Mouse (Mus musculus) stomach, embryonic 14.5 days (tissue): ENCODE measurements around the gene Map7d2. TPM values are rescaled to one million over a fixed set of nuclear protein-coding genes. Genes with fewer than 3 reads are reported as not detected.

Experiments used
- ATAC-seq: fragments of 200-750 bp; cut with Nextera tagmentation; 2 replicates; pipeline ENCODE4 v1.8.0; 2017; ENCODE audit warnings: low read depth, moderate TSS enrichment; ENCODE audit not compliant: insufficient number of reproducible peaks, insufficient read depth, low FRiP score
- H3K27ac ChIP-seq: fragments of 300-500 bp; sonication (generic); 2 replicates; pipeline ENCODE4 v1.5.1; 2014; ENCODE audit warnings: mild to moderate bottlenecking, low read length, moderate library complexity, mixed read lengths
- H3K27me3 ChIP-seq: fragments of 300-500 bp; sonication (generic); 2 replicates; pipeline ENCODE4 v1.6.1; 2014; ENCODE audit warnings: low read length, control low read depth, mixed read lengths; ENCODE audit not compliant: control insufficient read depth, insufficient read depth
- H3K36me3 ChIP-seq: fragments of 300-500 bp; sonication (generic); 2 replicates; pipeline ENCODE4 v1.6.1; 2014; ENCODE audit warnings: mild to moderate bottlenecking, control low read depth, low read length, moderate library complexity, mixed read lengths; ENCODE audit not compliant: control insufficient read depth, insufficient read depth
- H3K4me1 ChIP-seq: fragments of 300-500 bp; sonication (generic); 2 replicates; pipeline ENCODE4 v1.6.1; 2014; ENCODE audit warnings: low read length, control low read depth, mixed read lengths; ENCODE audit not compliant: control insufficient read depth, insufficient read depth
- H3K4me2 ChIP-seq: fragments of 300-500 bp; sonication (generic); replicated peaks from 2 replicates; pipeline ENCODE4 v1.6.1; 2014; ENCODE audit warnings: low read depth, low read length, control low read depth
- H3K4me3 ChIP-seq: fragments of 300-500 bp; sonication (generic); 2 replicates; pipeline ENCODE4 v1.5.1; 2014; ENCODE audit warnings: low read depth, low read length, control low read depth
- H3K9ac ChIP-seq: fragments of 300-500 bp; sonication (generic); replicated peaks from 2 replicates; pipeline ENCODE4 v1.6.1; 2014; ENCODE audit warnings: low read depth, mild to moderate bottlenecking, control low read depth, low read length, moderate library complexity, mixed read lengths
- H3K9me3 ChIP-seq: fragments of 300-500 bp; sonication (generic); 2 replicates; pipeline ENCODE4 v1.6.1; 2016; ENCODE audit warnings: low read depth, low read length, control low read depth; ENCODE audit not compliant: control insufficient read depth
- WGBS: fragments of 180-500 bp; shearing (Covaris S2); extraction: QIAGEN DNeasy Blood & Tissue Kit; methylation state at CpG from one replicate; pipeline ENCODE4 v1.1.7; 2014; 5-methylcytosine and 5-hydroxymethylcytosine counted together
- polyA plus RNA-seq: library from polyadenylated mRNA; unstranded; fragments of >200 nt; fragmentation: Nextera tagmentation; extraction: Ambion mirVana; gene quantifications from 2 replicates; pipeline ENCODE4 v1.2.1, GENCODE M21; 2014

Gene Map7d2
- 2.4 and 2.5 TPM in 2 replicates for polyA plus RNA-seq

DNA sequence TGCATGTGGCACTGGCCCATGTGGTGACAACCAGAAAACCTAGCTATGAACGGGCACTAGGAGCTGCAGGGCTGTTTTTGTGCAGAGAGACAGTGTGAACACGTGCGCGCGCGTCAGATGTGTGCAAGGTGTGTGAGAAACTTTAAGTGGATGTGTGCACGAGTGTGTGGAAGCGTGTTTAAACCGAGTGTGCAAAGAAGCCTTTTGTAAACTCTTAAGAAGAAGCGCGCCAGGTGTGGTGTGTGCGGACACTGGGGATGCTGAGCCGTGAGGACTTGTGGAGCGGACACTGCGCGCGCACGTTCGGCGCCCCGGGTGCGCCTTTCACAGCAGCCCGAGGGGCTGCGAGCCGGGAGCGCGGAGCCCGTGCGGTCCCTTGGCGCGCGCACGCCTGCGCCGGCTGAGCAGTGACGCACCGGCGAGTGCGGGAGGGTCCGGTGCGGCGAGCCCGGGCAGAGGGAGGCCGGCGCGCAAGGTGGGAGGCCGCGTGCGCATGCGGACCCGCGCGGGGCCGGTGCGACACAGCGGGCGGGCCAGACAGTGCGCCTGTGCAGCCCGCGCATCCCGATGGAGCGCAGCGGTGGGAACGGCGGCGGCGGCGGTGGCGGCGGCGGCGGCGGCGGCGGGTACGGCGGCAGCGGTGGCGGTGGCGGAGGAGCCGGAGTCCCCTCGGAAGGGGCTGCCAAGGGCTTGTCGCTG is at the start of gene Map7d2:
Gene Map7d2, plus strand, starts transcription at position 443 of the 699 bp plus-strand sequence.
- Histone ChIP-seq H3K4me1 (no peaks in the 10 kb centered on the region), H3K27me3 (0 out of 2 replicates have a peak, but pooled peaks cover 3% of the 10 kb centered on the region), H3K36me3 (no peaks in the 10 kb centered on the region), H3K4me3 (peak within 1 kb of the TSS; percentile 47), H3K27ac (no peak within 1 kb of the TSS), H3K4me2 (peak within 1 kb of the TSS; percentile 91), H3K9me3 (no peaks in the 10 kb centered on the region), H3K9ac (no peak within 1 kb of the TSS)
- peak; percentile 69 for ATAC-seq
- WGBS: 20% methylated on average over 62 of the region's 83 CpGs

- peak within 1 kb of the TSS; percentile 75 for H3K27ac ChIP-seq
- H3K4me2 ChIP-seq: peak within 1 kb of the TSS; percentile 40
- H3K9ac ChIP-seq: peak within 1 kb of the TSS; percentile 50
- peak within 1 kb of the TSS; percentile 59 for H3K4me3 ChIP-seq
- H3K27me3 ChIP-seq: no peaks in the 10 kb centered on the region
- no peaks in the 10 kb centered on the region for H3K36me3 ChIP-seq
- 22% methylated on average over 61 of the region's 76 CpGs for WGBS
- ATAC-seq: peak; percentile 99
- H3K4me1 ChIP-seq: no peaks in the 10 kb centered on the region
- no peaks in the 10 kb centered on the region for H3K9me3 ChIP-seq
Observed at GRCm38 (mm10) chrX:159371831-159372752, 42.3 kb upstream of the Map7d2 start, which contains the start of gene Eif1ax. Gene Eif1ax, plus strand, starts transcription at chrX:159372178.

- H3K4me1 ChIP-seq: no peaks in the 10 kb centered on the region
- no peaks in the 10 kb centered on the region for H3K9me3 ChIP-seq
- 19% methylated on average over 9 of the region's 9 CpGs for WGBS
- H3K27ac ChIP-seq: peak overlapping the region; percentile 75
- peak overlapping the region; percentile 50 for H3K9ac ChIP-seq
- peak overlapping the region; percentile 59 for H3K4me3 ChIP-seq
- no peaks in the 10 kb centered on the region for H3K36me3 ChIP-seq
- no peaks in the 10 kb centered on the region for H3K27me3 ChIP-seq
- no peak for ATAC-seq
- H3K4me2 ChIP-seq: peak overlapping the region; percentile 40
Observed at GRCm38 (mm10) chrX:159372753-159373144, 41.6 kb upstream of the Map7d2 start.

DNA sequence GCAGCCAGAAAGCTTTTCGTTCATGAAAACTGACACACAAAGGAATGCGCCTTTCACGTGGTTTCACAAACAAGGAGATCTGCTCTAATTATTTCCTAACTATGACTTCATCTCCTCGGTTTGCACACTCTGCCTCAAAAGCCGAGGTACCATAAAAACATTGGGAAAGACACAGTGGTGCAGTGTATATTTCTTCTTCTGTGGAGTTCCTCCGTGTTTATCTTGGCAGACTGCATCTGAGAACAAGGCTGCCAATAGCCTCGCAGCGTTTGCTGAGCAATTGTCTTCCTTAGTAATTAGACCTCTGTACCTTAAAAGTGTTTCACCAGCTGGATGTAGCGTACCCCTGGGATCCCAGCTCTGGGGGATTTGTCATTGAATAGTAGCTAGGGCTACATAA is 27.3 kb upstream of the Map7d2 start:
- Histone ChIP-seq H3K27me3 (no peaks in the 10 kb centered on the region), H3K4me2 (no peak overlapping the region), H3K27ac (no peak overlapping the region), H3K9me3 (no peaks in the 10 kb centered on the region), H3K4me3 (no peak overlapping the region), H3K4me1 (no peaks in the 10 kb centered on the region), H3K9ac (no peak overlapping the region), H3K36me3 (peaks cover 3% of the 10 kb centered on the region; the same call in 1 of the 2 replicates)
- ATAC-seq: no peak
- WGBS: 82% methylated on average over 9 of the region's 9 CpGs

DNA sequence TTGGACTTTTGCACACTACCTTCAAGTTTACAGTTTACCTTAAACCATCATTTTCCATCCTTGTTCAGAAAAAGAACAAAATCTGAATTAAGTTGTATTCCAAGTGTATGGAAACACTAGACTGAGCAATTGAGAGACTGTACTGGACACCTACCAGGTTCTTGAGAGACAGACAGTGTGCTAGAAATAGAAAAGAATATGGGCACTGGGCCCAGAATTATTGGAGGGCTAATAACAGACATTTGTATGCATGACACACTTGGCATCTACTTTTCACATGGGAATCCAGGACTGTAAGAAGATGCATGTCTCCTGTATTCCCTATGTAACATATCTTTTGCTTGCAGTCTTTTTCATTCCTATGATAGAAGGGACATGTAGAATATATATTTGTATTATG is 25.4 kb upstream of the Map7d2 start:
- ATAC-seq: no peak
- no peak overlapping the region for H3K27ac ChIP-seq
- no peaks in the 10 kb centered on the region for H3K36me3 ChIP-seq
- H3K4me2 ChIP-seq: no peak overlapping the region
- no peak overlapping the region for H3K9ac ChIP-seq
- no peaks in the 10 kb centered on the region for H3K9me3 ChIP-seq
- H3K4me1 ChIP-seq: no peaks in the 10 kb centered on the region
- no peak overlapping the region for H3K4me3 ChIP-seq
- no peaks in the 10 kb centered on the region for H3K27me3 ChIP-seq

- H3K36me3 ChIP-seq: no peaks in the 10 kb centered on the region
- H3K27ac ChIP-seq: no peak overlapping the region
- no peak for ATAC-seq
- no peaks in the 10 kb centered on the region for H3K4me1 ChIP-seq
- no peak overlapping the region for H3K4me3 ChIP-seq
- 76% methylated on average over 6 of the region's 6 CpGs for WGBS
- no peak overlapping the region for H3K9ac ChIP-seq
- no peak overlapping the region for H3K4me2 ChIP-seq
- H3K9me3 ChIP-seq: no peaks in the 10 kb centered on the region
- no peaks in the 10 kb centered on the region for H3K27me3 ChIP-seq
Observed at GRCm38 (mm10) chrX:159390347-159390962, 23.9 kb upstream of the Map7d2 start.

DNA sequence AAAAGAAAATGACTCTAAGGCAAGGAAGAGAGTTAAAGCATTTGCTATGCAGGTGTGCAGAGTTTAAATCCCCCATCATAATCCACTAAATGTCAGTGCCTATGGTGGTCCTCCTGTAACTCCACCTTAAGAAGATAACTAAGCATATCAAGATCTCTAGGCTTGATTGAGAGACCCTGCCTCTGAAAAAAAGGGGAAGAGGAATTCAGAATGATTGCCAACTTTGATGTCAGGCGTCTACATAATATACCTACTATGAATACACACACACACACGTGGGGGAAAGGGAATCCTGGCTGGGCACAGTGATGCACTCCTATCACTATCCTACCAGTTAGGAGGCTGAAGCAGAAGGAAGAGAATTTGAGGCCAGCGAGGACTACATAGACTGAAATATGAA is 23.1 kb upstream of the Map7d2 start:
- 74% methylated on average over 3 of the region's 3 CpGs for WGBS
- no peak overlapping the region for H3K9ac ChIP-seq

DNA sequence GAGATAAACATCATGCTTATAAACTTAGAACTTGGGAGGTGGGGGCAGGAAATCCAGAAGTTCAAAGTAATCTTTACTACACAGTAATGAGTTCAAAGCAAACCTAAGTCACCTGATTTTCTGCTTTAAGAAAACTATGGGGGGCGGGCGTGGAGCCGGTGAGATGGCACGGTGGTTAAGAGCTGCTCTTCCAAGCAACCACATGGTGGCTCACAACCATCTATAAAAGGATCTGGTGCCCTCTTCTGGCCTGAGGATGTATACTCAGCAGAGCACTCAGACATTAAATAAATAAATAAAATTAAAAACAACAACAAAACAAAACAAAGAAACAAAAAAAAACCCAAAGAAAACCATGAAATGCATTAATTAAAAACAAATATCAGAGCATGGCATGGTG is 5.1 kb upstream of the Map7d2 start:
- Histone ChIP-seq H3K9me3 (no peaks in the 10 kb centered on the region), H3K4me1 (no peaks in the 10 kb centered on the region), H3K9ac (no peak overlapping the region), H3K4me2 (no peak overlapping the region), H3K27me3 (no peaks in the 10 kb centered on the region), H3K27ac (no peak overlapping the region), H3K36me3 (no peaks in the 10 kb centered on the region), H3K4me3 (no peak overlapping the region)
- 25% methylated on average over 4 of the region's 4 CpGs for WGBS
- no peak for ATAC-seq

More for the DNA sequence above, 23.1 kb upstream of the Map7d2 start:
- no peak overlapping the region for H3K4me3 ChIP-seq
- H3K4me2 ChIP-seq: no peak overlapping the region
- no peaks in the 10 kb centered on the region for H3K36me3 ChIP-seq
- H3K9me3 ChIP-seq: no peaks in the 10 kb centered on the region
- H3K27ac ChIP-seq: no peak overlapping the region
- ATAC-seq: no peak
- no peaks in the 10 kb centered on the region for H3K4me1 ChIP-seq
- no peaks in the 10 kb centered on the region for H3K27me3 ChIP-seq
